Mouse (Mus musculus) ZHBTc4 (cell line): Measurements from ENCODE around the gene Paics.
"Not testable (repeated sequence)": the region's sequence is repeated elsewhere in the genome, so short reads cannot be mapped to it uniquely, and the experiment has no call there.

Source experiments
- DNase-seq: peaks from one replicate; pipeline ENCODE4 v3.0.0-alpha.2; 2011; ENCODE audit warnings: low read depth, low spot score

The Paics gene

DNA sequence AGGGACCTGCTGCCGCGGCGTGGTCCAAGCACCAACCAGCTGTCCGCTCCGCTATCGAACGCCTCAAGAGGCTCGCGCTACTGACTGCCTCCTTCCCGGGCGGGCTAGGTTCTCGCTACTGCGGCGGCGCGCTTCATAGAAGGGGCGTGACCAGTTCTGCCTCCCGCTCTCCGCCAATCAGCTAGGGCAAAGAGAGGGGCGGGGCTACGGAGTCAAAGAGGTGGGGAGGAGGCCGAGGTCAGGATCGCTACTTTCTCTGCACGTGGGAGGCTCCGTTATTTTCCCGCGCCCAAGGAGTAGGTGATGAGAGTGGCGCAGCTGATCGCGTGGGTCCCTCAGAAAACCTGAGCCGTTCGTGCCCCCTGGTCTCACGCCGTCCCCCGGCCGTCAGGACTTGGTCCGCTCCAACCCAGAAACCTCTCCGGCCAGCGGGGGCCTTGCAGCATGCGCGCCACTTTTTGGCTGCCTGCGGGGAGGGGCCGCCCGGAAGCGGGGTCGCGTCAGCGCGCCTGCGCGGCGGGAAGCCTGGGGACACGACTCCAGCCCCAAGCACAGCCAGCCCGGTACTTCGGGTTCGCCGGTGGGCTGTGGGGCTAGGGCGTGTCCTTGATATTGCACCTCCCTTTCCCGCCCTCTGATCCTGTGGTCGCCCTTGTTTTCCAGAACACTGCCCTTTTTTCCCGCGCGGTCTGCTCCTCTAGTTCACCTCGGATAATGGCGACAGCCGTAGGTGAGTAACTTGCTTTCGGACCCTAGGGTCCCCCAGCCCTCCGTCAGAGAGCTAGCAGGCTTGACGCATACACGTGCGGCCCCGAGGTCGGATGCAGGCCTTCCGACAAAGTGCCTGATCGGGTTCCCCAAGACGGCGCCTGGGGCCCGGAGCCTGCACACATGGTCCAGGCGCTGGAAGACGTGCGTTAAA lies at the start of gene Paics, which contains the start of gene Ppat:
Gene Paics (plus strand): TSS at position 202 of the 922 bp plus-strand sequence.
Gene Ppat (minus strand): TSS at position 473 of the 922 bp plus-strand sequence.
- DNase-seq = peak; percentile 99

DNA sequence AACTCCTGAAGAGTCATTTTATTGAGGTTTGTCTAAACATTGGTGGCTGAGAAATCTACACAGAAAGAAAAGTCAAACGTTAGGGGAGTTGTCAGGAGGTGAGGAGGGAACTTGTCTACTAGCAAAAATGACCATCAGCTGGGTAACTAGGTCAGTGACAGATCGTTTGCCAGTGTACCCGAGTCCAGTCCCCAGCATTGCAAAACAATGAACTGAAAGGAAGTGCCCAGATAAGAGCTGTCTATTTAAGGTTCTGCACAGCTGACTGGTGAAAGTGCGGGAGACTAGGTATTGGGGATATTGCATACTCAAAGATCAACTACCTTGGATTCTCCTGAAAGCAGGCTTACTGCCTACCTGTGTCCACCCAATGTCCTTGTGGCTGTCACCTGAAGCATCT lies 49.0 kb upstream of the Paics start:
- no peak for DNase-seq

DNA sequence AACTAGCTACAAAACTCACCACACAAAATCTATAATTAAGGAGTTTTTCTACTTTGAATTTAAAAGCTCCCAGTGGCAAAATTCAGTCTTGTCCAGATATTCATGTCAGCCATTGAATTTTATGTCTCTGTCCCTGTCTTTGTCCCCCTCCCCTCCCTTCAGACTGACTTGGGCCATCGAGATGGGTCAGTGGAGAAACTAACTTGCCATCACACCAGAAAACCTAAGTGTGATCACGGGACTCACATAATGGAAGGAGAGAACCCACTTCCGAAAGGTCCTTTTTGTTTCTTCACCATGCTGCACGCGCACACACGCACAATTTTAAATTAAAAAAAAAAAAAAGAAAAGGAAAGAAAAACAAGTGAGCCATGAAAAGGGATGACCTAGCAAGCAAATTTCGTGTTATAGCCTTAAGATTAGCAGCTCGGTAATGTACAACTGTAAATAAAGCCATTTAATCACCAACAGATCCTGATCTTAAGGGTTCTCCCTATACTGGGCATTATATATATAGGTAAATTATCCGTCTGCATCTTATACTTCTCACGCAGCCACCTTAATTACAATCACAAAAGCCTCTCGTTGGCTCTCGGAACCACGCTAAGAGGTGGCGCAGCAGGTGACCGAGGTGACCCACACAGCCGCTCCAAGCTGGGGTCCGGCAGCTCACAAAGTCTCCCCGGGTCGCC lies 46.2 kb upstream of the Paics start:
- peak; percentile 19 for DNase-seq

DNA sequence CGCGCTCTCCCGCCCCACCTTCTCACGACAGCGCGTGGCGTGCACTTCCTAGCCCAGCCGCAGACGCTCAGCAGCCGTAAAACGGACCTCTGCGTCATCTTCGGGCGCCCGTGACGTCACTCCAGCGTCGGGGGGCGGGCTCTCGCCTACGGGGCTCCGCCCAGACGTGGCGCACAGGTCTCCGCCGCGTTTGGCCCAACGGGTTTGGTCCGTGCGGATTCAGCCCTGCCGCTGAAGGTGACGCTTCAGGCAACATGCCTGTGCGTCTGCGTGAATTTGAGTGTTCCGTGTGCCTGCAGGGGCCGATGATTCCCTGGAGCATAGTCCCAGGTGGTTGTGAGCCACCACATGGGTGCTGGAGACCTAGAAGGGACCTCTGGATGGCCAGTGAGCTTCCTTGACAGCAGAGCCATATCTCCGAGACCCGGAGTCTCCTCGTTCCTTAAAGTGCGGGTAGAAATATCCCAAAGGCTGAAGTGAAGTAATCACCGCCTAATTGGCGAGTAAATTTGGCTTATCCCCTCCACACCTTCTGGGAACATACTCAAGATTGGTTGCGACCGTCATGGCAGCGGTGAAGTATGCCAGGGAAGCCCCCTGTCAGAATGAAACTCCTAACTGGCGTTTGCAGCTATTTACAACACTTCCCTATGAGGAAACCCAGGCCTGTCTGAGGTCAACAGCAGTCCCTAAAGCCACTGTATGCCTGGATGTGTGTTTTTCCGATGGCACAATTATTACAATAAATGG lies 45.5 kb upstream of the Paics start, which contains the start of gene Aasdh:
Gene Aasdh (minus strand): TSS at position 110 of the 750 bp plus-strand sequence.
- peak; percentile 98 for DNase-seq

DNA sequence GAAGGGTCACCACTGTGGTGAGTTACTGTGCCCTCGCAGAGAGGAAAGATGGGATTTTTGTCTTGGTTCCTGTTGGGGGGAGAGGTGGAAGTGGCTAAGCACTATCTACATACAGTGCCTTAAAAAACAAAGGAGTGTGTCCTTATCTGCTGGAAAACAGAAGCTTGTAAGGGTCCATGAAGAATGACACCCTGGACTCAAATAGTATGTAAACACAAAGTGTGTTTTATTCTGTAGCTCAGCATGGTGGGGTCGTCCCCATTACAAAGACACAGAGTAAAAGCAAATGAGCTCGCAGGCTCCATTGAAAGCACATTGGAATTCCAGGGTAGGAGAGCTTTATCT lies 45.0 kb upstream of the Paics start:
- no peak for DNase-seq

DNA sequence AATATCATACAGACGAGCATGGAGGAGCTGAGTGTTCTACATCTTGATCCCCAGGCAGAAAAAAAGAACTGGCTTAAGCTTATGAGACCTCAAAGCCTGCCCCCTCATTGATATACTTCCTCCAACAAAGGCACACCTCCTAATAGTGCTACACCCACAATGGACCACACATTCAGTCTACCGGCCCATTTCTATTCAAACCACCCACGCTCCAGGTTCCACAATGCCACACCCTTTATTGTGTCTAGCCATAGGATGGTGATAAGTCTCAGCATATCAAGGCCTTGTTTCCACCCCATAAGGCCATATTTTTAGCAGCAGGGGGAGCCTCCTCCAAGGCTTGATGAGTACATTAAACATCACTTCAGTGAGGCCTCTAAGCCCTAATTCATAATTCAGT lies 40.3 kb upstream of the Paics start:
- DNase-seq = peak; percentile 51

DNA sequence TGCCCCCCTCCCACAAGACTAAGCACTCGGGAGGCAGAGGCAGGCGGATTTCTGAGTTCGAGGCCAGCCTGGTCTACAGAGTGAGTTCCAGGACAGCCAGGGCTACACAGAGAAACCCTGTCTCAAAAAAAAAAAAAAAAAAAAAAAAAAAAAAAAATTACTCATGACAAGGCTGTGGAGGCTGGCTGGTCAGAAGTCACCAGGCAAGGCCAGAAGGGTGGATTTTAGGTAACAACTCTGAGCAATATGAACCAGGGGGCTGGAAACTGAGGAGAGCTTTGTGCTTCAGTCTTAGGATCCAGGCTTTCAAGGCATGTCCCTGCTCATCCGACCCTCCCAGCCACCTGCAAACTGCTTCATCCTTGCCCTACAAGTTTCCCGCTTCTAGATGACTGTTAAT lies 38.6 kb upstream of the Paics start:
- DNase-seq = not testable (repeated sequence)

DNA sequence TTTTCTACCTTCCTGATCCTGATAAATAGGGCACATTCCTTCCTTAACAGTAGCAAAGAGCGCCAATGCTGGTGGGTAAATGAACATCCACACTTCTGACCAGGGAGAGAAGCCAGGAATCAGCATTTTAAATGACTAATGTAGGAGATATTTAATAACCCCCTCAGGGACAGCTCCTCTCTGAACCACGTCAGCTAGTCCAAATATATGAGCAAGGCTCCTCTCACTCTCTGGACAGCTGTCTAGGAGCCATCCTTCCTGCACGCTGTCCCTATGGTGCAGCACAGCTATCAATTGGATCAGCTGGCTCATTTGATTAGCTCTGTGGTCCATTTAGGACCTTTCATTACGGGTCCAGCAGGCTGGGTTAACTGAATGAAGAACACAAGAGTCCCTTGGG lies 28.3 kb upstream of the Paics start:
- no peak for DNase-seq

DNA sequence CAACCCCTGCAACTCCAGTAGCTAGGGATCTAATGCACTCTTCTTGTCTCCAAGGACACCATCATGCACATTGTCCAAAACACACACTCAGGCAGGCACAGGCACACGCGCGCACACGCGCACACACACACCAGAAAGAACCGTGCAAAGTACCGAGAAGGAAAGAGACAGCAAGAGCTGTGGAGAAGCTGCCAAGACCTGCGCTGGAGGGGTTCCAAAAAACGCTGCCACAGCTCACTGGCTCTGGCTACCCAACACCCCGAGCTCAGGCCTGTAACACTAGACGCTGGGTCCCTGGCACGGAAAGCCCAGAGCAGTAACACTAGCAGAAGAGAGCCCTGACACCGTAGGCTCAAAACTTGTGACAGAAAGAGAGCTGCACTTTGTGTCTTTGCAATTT lies 27.7 kb upstream of the Paics start:
- DNase-seq = no peak

DNA sequence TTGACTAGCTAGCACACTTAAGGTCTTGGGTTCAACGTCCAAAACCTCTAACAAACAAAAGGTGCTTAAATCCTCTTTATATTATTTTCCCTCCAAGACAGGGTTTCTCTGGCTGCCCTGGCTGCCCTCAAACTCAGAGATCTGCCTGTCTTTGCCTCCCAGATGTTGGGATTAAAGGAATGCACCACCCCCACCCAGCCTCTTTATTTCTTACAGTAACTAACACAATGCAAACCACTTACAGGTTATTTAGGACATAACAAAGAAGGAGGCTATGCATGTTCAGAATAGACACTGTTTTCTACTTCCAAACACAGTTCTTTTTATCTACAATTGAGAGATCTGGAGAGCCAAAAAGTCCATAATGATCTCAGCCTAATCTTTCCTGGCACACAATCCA lies 26.8 kb upstream of the Paics start:
- DNase-seq = peak; percentile 50

DNA sequence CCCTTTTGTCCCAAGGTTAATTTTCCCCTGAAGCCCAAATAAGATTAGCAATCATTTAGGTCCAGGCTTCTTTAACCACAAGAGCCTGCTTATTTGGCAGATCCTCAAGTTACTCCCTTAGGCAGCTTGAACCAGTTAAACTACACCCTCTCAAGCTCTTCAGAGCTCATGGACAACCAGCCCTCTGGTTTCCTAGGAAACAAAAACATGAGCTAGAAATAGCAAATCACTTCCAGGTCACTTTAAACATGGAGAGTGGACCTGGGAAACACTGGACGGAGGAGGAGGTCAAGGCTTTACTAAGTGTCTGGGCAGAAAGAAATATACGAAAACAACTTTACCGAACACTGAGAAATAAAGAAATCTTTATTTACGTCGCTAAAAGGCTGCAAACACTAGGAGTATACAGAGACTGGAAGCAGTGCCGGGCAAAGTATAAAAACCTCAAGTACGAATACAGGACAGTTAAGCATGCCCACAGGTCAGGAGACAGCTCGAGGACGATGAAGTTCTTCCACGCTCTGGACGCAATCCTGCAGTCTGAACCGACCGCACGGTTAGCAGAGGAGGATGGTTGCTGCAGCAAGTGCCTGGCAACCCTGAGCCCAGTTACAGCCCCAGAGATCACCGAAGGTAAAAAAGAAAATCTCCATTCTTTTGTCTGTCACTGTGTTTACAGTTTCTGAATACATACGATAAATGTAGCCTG lies 22.8 kb upstream of the Paics start:
- no peak for DNase-seq

DNA sequence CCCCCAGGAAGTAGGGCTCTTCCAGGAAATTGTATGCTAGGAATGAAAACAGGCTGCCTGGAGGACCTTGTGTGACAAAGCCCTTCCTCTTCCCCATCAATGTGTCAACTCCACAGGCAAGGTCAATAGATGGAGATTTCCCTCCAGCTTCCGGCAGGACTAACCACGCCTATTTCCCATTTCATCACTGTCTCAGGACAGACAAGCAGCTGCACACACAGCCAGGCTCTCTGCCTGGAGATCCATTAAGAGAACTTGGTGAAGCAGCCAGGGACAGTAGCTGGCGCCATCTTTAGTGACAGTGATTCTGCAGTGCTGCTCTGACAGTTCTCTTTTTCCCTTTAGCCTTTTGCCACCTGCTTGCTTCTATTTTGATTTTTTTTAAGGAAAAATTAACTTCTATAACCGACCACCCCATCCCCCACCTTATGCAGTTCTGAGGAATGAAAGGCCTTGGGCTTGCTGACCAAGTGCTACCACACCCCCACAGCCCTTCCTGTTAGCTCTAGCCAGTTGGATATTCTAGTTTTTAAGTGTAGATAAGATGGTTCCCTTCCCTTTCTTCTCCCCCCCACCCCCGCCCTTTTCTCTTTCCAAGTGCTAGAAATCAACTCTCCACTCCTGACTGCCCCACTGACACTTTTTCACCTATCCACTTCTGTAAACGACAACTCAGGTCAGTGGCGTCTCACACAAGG lies 21.8 kb upstream of the Paics start:
- peak; percentile 93 for DNase-seq

DNA sequence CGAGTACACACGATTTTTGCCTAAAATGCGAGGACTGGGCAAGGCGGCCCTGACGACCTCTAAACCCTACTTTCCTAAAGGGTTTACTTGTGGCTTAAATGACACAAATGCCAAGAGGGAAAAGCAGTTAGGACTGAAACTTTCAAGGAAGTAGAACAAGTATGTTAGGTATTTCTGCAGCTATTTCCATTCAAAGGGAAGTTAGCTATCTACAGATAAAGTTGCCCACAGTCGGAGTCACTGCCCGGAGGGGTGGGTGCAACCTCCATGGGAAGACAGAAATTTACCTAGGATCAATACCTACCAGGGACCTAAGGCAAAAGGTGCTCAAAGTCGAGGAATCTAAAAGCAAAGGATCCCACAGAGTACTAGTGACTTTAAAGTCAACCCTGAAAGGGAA lies 11.4 kb upstream of the Paics start:
- peak; percentile 36 for DNase-seq

DNA sequence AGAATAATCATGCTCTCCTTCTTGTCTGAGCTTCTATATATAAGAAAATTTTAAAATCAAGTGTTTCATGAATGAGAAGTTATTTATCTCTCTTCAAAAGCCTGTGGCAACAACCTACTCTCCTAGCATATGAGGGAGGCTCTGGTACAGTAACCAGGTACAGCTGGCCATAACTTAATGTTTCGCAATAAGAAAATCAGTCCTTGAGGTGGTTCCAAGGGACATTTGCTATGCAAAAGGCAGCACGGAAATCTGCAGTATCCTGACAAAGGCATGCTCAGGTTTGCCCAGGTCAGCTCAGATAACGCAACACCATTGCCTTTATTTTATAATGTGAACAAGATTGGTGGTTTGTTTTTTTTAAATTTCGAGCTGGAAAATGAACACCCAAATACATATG lies 9.1 kb upstream of the Paics start:
- DNase-seq = no peak

DNA sequence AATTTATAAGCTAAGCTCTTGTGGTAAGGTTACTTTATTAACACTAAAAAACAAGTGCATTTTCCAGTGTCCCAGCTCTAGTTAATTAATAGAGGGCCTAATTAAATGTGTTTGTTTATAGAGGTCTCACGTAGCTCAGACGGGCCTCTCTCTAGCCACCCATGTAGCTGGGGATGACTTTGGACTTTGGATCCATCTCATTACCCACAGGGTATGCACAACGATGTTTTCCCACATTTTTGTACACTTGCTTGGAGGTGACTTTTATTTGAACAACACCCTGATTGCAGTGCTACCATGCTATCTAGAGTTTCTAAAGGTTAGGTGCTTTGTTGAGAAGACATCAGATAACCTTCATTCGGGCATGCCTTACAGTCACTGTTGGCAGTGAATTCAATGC lies 8.6 kb upstream of the Paics start:
- no peak for DNase-seq

DNA sequence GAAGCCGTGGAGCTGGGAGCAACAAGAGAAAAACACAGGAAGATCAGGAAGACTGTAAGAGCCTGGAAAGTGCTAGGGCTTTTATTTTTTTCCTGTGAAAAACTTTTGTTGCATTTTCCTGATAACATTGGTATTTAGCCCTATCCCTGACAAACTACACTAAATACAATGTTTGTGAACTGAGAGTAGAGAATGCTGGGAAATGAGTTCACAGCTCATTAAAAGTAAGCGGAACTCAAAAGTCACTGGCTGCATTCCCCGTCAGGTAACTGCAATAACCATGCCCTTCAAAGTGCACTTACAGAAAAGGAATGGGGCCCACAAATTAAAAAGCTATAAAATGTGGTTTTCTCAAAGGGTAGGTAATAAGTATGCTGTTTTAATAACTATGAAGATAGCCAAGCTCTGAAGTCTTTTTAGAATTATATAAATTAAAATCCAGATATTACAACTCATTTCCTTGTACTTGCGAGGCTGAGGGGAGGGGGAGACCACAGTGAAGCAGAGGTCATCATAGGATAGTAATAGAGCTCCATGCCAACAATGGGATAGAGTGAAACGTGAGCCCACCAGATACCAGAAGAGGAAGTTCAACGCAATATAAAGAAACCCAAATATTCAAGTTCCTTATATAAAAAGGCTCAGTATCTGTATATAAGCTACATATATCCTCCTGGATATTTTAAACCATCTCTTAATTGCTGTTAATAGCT lies 6.0 kb upstream of the Paics start:
- no peak for DNase-seq

DNA sequence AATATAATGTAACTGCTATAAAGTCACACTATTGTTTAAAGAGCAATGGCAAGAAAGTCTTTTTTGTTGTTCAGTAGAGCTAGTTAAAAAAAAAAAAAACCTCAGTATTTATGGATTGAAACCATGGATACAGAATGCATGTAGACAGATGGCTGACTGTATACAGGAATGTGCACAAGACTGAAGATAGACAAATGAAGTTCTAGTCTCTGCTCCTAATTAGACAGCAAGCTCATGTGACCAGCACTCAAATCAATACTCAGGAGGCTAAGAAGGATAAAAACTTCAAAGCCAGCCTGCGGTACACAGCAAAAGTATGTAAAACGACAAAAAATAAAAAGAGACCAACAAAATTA lies 5.5 kb upstream of the Paics start:
- no peak for DNase-seq

DNA sequence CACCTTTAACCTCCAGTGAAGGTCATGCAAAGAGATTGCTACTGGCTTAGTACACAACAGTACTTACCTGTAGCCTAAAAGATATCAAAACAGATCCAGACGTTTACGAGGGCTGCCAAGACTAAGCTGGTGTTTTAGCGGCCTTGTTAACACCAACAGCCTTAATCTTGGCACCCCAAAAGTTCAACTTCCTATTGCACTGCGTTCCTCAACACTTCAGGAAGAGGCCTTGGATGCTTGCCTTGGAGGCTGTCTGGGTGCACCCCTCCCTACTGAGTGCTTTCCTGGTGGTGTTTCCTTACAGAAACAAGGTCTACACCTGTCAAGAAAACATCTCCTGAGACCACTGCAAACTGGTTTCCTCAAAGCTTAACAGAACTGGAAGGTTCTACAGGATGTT lies 4.0 kb upstream of the Paics start:
- no peak for DNase-seq

DNA sequence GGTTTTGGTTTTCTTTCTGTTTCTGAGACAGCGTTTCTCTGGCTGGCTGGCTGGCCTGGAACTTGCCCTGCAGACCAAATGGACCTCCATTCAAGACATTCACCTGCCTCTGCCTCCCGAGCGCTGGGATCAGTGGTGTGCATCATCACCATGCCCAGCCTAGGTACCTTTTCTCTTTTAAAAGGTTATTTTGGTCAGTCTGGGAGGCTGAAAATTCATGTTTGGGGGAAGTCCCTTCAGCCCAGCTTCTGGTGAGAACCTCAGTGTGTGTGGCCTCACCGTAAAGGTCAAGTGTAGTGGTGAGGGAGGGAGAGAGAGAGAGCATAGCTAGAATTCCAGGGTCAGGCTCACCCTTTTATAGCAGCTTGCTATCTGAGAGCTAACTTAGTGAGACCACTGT lies 3.3 kb upstream of the Paics start:
- peak; percentile 40 for DNase-seq

DNA sequence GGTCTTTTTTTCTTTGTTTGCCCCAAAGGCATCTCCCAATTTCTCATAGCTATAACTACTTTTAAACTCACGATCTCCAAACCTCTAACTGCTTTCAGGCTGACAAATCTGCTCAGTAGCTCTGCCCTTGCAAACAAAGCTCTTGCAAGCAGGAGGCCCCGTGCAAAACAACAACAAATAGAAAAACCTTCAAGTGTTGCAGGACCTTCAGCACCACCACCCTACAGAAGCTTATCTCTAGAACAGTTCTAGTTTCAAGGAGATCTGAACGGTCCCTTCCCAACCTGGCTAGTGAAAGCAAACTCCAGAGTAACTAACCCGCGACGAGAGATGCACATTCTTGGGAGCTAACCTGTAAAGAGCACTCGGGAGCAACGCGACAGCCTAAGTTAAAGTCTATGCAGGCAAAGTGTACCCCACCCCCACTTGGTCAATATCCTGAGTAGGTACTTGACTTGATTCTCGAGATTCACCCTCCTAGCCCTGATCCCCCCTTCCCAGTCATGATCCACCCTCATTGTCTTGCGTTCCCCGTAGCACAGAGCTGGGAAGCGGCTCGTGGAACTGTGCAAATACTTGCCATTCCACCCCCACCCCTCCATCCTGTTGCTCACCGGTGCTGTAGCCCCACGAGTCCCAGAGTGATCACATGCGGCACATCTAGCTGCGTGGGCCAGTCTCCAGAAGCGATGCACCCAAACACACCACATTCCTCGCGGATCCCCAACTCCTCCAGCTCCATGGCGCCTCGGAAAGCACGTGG lies 583 bp upstream of the Paics start:
- DNase-seq = no peak
